Mouse (Mus musculus) neural tube, embryonic 12.5 days (tissue): ENCODE results near the gene Sstr2. TPM values are rescaled to one million over a fixed set of nuclear protein-coding genes. Genes with fewer than 3 reads are reported as not detected.

Experiments
- ATAC-seq: fragments of 200-750 bp; cut with Nextera tagmentation; 2 replicates; pipeline ENCODE4 v1.8.0; 2017; ENCODE audit warnings: low read depth, mild to moderate bottlenecking, moderate TSS enrichment, moderate library complexity; ENCODE audit not compliant: low FRiP score
- H3K27ac ChIP-seq: fragments of 300-500 bp; sonication (generic); 2 replicates; pipeline ENCODE4 v1.5.1; 2016
- H3K27me3 ChIP-seq: fragments of 300-500 bp; sonication (generic); replicated peaks from 2 replicates; pipeline ENCODE4 v1.6.1; 2016; ENCODE audit warnings: mild to moderate bottlenecking
- H3K36me3 ChIP-seq: fragments of 300-500 bp; sonication (generic); 2 replicates; pipeline ENCODE4 v1.6.1; 2016; ENCODE audit warnings: mild to moderate bottlenecking
- H3K4me1 ChIP-seq: fragments of 300-500 bp; sonication (generic); 2 replicates; pipeline ENCODE4 v1.6.1; 2016
- H3K4me2 ChIP-seq: fragments of 300-500 bp; sonication (generic); replicated peaks from 2 replicates; pipeline ENCODE4 v1.6.1; 2016; ENCODE audit warnings: mild to moderate bottlenecking
- H3K4me3 ChIP-seq: fragments of 300-500 bp; sonication (generic); 2 replicates; pipeline ENCODE4 v1.5.1; 2016
- H3K9ac ChIP-seq: fragments of 300-500 bp; sonication (generic); 2 replicates; pipeline ENCODE4 v1.6.1; 2016; ENCODE audit warnings: mild to moderate bottlenecking
- H3K9me3 ChIP-seq: fragments of 300-500 bp; sonication (generic); 2 replicates; pipeline ENCODE4 v1.6.1; 2016; ENCODE audit warnings: mild to moderate bottlenecking
- WGBS: fragments of 180-500 bp; shearing (Covaris S2); methylation state at CpG from one replicate; pipeline ENCODE4 v1.1.7; 2016; 5-methylcytosine and 5-hydroxymethylcytosine counted together
- polyA plus RNA-seq: library from polyadenylated mRNA; unstranded; fragments of >200 nt; fragmentation: Nextera tagmentation; extraction: Ambion mirVana; gene quantifications from 2 replicates; pipeline ENCODE4 v1.2.1, GENCODE M21; 2016

The Sstr2 gene
- polyA plus RNA-seq, 1 experiment from 2014 or later = 27.6 TPM

GRCm38 (mm10) chr11:113661835-113662351 lies 42.8 kb downstream of the Sstr2 start:
- peaks cover 5% of the 10 kb centered on the region; the same call in 1 of the 2 replicates for H3K4me1 ChIP-seq
- H3K4me3 ChIP-seq = no peak overlapping the region
- H3K9me3 ChIP-seq = no peaks in the 10 kb centered on the region
- H3K27me3 ChIP-seq = no peaks in the 10 kb centered on the region
- H3K27ac ChIP-seq = no peak overlapping the region
- 93% methylated on average over 18 of the region's 18 CpGs for WGBS
- H3K4me2 ChIP-seq = no peak overlapping the region
- peaks cover 76% of the 10 kb centered on the region for H3K36me3 ChIP-seq
- no peak overlapping the region for H3K9ac ChIP-seq
- no peak for ATAC-seq

DNA sequence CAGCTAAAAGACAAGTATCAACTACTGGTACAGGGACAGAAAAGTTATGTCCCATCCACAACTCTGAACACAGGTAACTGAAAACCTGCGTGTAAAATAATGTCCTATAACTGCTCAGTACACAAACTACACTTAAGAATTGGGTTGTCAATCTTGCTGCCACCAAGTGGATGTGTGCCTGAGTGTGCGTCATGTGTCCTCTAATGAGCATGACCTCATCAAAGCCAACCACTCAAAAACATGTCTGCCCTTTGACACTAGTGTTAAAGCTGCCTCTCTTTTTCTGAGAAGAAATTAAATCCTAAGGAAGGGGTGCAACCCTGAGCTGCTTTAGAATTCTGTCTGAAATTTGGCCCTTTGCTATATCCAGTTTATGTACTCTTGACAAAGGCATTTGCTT lies 45.1 kb downstream of the Sstr2 start:
- Histone ChIP-seq H3K27ac (no peak overlapping the region), H3K4me2 (no peak overlapping the region), H3K27me3 (no peaks in the 10 kb centered on the region), H3K36me3 (peaks cover 67% of the 10 kb centered on the region), H3K4me1 (no peaks in the 10 kb centered on the region; the same call in 1 of the 2 replicates), H3K9me3 (no peaks in the 10 kb centered on the region), H3K9ac (no peak overlapping the region), H3K4me3 (no peak overlapping the region)
- WGBS = 74% methylated on average over 2 of the region's 2 CpGs
- no peak for ATAC-seq

DNA sequence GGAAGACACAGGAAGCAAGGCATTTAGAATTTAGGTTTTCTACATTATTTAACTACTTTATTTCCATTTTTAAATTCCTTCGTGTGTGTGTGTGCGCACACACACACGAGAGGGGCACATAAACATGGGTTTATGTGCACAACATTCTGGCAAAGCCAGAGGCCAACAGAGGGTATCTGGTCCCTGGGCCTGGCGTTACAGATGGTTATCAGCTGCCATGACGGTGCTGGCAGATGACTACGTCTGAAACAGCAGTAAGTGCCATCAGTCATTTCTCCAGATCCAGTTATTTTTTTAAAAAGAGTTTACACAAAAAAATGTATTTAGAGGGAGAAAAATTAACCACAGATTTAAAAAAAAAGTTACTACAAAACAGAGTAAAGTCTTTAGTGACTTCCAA lies 47.1 kb downstream of the Sstr2 start:
- ATAC-seq = no peak

DNA sequence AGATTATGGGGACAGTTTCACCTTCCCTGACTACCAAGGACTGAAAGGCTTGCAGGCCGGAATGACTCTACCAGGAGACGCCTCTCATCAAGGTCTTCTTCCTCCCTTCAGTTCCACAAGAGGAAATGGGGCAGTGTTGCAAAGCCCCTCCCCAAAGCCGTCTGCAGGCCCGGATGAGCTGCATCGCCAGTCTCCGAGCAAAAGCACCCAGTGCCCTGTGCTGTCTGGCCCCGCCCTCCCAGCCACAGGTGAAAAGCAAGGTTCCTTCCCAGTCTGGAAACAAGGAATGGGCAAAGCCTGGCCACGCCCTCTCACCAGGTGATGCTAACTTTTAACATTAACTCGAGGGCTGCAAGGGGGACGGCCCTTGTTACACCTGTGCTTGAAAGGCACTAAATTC lies 47.5 kb downstream of the Sstr2 start:
- Histone ChIP-seq H3K4me2 (no peak overlapping the region), H3K27me3 (no peaks in the 10 kb centered on the region), H3K36me3 (peaks cover 62% of the 10 kb centered on the region), H3K27ac (no peak overlapping the region), H3K9ac (no peak overlapping the region), H3K4me1 (no peaks in the 10 kb centered on the region; the same call in 1 of the 2 replicates), H3K9me3 (no peaks in the 10 kb centered on the region), H3K4me3 (no peak overlapping the region)
- ATAC-seq = no peak
- 58% methylated on average over 10 of the region's 10 CpGs for WGBS

More for the DNA sequence above, 47.1 kb downstream of the Sstr2 start:
- H3K9ac ChIP-seq = no peak overlapping the region
- H3K4me2 ChIP-seq = no peak overlapping the region
- no peaks in the 10 kb centered on the region; the same call in 1 of the 2 replicates for H3K4me1 ChIP-seq
- no peak overlapping the region for H3K27ac ChIP-seq
- 84% methylated on average over 6 of the region's 6 CpGs for WGBS
- no peak overlapping the region for H3K4me3 ChIP-seq
- peaks cover 62% of the 10 kb centered on the region for H3K36me3 ChIP-seq
- H3K27me3 ChIP-seq = no peaks in the 10 kb centered on the region
- H3K9me3 ChIP-seq = no peaks in the 10 kb centered on the region

DNA sequence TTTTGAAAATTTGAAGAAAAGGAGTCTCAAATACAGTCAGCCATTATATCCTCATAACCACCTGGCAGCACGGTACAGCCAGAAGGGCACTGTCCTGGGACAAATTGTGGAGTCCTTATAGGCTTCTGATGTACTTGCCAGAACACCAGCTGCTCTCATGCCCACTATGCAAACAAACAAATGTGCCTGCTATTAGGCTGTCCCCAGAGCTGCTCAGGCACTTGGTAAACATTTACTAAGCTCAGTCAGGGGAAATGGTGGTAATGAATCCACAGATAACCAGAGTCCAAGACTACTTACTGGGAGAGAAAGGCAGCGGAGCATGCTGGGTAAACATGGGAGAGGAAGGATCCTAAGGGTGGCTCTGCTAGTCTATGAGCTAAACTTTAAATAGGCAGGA lies 48.0 kb downstream of the Sstr2 start:
- no peaks in the 10 kb centered on the region for H3K27me3 ChIP-seq
- no peak overlapping the region for H3K9ac ChIP-seq
- no peaks in the 10 kb centered on the region for H3K9me3 ChIP-seq
- no peak for ATAC-seq
- H3K27ac ChIP-seq = no peak overlapping the region
- no peak overlapping the region for H3K4me3 ChIP-seq
- 84% methylated on average over 2 of the region's 2 CpGs for WGBS
- H3K4me2 ChIP-seq = no peak overlapping the region
- H3K4me1 ChIP-seq = no peaks in the 10 kb centered on the region; the same call in 1 of the 2 replicates
- H3K36me3 ChIP-seq = peaks cover 61% of the 10 kb centered on the region

- WGBS = 92% methylated on average over 4 of the region's 4 CpGs
- Histone ChIP-seq H3K9ac (no peak overlapping the region), H3K36me3 (peaks cover 61% of the 10 kb centered on the region), H3K4me2 (no peak overlapping the region), H3K27me3 (no peaks in the 10 kb centered on the region), H3K9me3 (no peaks in the 10 kb centered on the region), H3K4me3 (no peak overlapping the region), H3K4me1 (no peaks in the 10 kb centered on the region; the same call in 1 of the 2 replicates), H3K27ac (no peak overlapping the region)
- ATAC-seq = no peak
Observed at GRCm38 (mm10) chr11:113667704-113668103, 48.6 kb downstream of the Sstr2 start.

DNA sequence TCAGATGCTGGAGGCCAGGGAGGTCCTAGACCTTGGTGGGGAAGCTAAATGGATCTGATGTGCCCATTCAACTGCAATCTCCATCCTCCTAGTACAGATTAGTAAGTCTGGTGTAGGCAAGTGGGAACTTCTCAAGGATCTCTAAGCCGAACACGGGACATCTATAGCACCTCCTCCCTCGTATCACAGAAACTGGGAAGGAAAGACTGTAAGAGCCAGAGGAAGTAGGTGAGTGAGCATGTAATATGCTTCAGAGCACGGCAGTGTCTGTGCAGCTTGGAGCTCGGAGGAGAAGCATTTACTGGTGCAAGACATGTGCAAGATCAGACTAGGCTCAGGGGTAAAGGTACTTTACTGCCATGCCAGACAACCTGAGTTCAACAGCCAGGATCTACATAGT lies 49.7 kb downstream of the Sstr2 start:
- no peak overlapping the region for H3K4me3 ChIP-seq
- no peak overlapping the region for H3K4me2 ChIP-seq
- H3K27ac ChIP-seq = no peak overlapping the region
- no peaks in the 10 kb centered on the region; the same call in 1 of the 2 replicates for H3K4me1 ChIP-seq
- no peak overlapping the region for H3K9ac ChIP-seq
- H3K36me3 ChIP-seq = peaks cover 63% of the 10 kb centered on the region
- no peak for ATAC-seq
- 92% methylated on average over 5 of the region's 5 CpGs for WGBS
- no peaks in the 10 kb centered on the region for H3K9me3 ChIP-seq
- H3K27me3 ChIP-seq = no peaks in the 10 kb centered on the region

DNA sequence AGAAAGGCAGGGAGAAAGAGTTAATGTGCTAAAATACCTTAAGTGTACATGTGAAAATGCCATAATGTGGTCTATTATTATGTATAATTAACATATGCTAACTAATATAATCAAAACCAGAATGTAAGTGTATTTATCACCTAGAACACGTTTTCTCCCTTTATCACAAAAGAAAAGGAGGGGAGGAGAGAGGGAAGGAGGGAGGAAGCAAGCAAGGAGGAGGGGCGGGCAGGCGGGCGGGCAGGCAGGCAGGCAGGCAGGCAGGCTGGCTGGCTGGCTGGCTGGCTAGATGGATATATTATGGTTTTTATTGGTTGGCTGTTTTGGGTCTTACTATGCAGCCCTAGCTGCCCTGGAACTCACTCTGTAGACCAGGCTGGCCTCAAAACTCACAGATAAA lies 50.6 kb downstream of the Sstr2 start:
- WGBS = 54% methylated on average over 2 of the region's 4 CpGs
- Histone ChIP-seq H3K9ac (no peak overlapping the region), H3K9me3 (no peaks in the 10 kb centered on the region), H3K4me2 (no peak overlapping the region), H3K27ac (no peak overlapping the region), H3K4me3 (no peak overlapping the region), H3K27me3 (no peaks in the 10 kb centered on the region), H3K36me3 (peaks cover 60% of the 10 kb centered on the region), H3K4me1 (no peaks in the 10 kb centered on the region; the same call in 1 of the 2 replicates)
- no peak for ATAC-seq

- no peak for ATAC-seq
- no peak overlapping the region for H3K27ac ChIP-seq
- no peak overlapping the region for H3K4me3 ChIP-seq
- no peaks in the 10 kb centered on the region for H3K27me3 ChIP-seq
- 97% methylated on average over 4 of the region's 4 CpGs for WGBS
- peaks cover 57% of the 10 kb centered on the region for H3K36me3 ChIP-seq
- no peaks in the 10 kb centered on the region for H3K9me3 ChIP-seq
- no peak overlapping the region for H3K9ac ChIP-seq
- peaks cover 4% of the 10 kb centered on the region for H3K4me1 ChIP-seq
- H3K4me2 ChIP-seq = no peak overlapping the region
Observed at GRCm38 (mm10) chr11:113673614-113674013, 54.5 kb downstream of the Sstr2 start.

- H3K4me3 ChIP-seq = no peak overlapping the region
- WGBS = 86% methylated on average over 5 of the region's 5 CpGs
- H3K4me2 ChIP-seq = no peak overlapping the region
- peaks cover 5% of the 10 kb centered on the region for H3K4me1 ChIP-seq
- H3K36me3 ChIP-seq = peaks cover 54% of the 10 kb centered on the region
- no peak overlapping the region for H3K27ac ChIP-seq
- no peak for ATAC-seq
- no peak overlapping the region for H3K9ac ChIP-seq
- no peaks in the 10 kb centered on the region for H3K9me3 ChIP-seq
- H3K27me3 ChIP-seq = no peaks in the 10 kb centered on the region
Observed at GRCm38 (mm10) chr11:113674595-113674994, 55.5 kb downstream of the Sstr2 start.

Other genes starting within 250 kb of the Sstr2 start
- gene Cog1, start 29.8 kb downstream of the Sstr2 start, polyA plus RNA-seq = 44.1 and 50.7 TPM in 2 replicates
- gene Slc39a11, start 30.7 kb downstream of the Sstr2 start, polyA plus RNA-seq = 26.1 and 26.7 TPM in 2 replicates
- gene Fam104a, start 64.8 kb downstream of the Sstr2 start, polyA plus RNA-seq = 49.9 and 51.0 TPM in 2 replicates
- 21.9 and 22.8 TPM in 2 replicates for gene D11Wsu47e, start 65.1 kb downstream of the Sstr2 start, polyA plus RNA-seq
- gene Cpsf4l, start 90.7 kb downstream of the Sstr2 start, polyA plus RNA-seq = 0.38 and 0.59 TPM in 2 replicates
- gene Cdc42ep4, start 132.5 kb downstream of the Sstr2 start, polyA plus RNA-seq = 95.8 TPM in 2 replicates